Mouse (Mus musculus): ENCODE measurements at regions not wholly inside any gene's neighbourhood (a gene's known extent, or its start where the extent isn't known, plus 50 kb on each side); places are given as distances from the start of the nearest gene placed in this dataset.

GRCm38 (mm10) chr16:79240191-79240590 lies 149.3 kb upstream of the Tmprss15 start:
- TF ChIP-seq CTCF (IDR thresholded peaks at IDR 0.05; ENCODE audit: low read depth, low read length) (no peak), POLR2A (IDR thresholded peaks at IDR 0.05; ENCODE audit: insufficient read depth, low read length) (no peak)
